Mouse (Mus musculus): ENCODE measurements around the gene Cep19.

DNA sequence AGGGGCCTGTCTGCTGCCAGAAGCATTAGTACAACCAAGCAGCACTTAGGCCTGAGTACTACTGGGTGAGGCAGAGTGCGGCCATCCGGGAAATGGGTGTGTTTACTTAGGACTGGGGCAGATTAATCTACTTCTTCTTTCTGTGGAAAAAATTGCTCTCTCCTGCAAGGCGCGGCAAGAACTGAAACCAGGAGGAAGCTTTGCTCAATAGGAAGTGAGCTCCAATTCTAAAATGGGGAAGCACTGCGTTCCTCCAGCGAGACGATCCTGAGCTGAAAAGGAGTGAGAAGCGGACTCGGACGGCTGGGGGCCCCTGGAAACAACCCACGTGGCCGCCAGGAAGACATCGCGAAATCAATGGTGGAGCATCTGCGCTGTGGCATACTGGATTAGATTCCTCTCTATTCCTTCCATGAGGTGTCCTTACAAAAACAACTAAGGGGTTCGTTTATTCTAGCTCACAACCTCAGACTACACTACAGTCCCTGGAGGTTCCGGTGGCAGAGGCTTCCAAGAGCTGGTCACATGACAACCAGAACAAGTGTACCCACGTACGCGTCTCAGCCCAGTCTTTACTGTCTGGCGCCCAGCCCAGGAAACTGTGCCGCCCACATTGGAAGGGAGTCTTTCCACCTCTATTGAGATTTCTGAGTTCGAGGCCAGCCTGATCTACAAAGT, 14.1 kb downstream of the Cep19 start:
- TF ChIP-seq CTCF (IDR thresholded peaks at IDR 0.05) (no peak), POLR2A (IDR thresholded peaks at IDR 0.05; ENCODE audit: insufficient read depth, low read depth, low read length) (no peak)
